Mouse (Mus musculus): ENCODE measurements around the gene Dhdh. TPM values are rescaled to one million over a fixed set of nuclear protein-coding genes. Genes with fewer than 3 reads are reported as not detected.
"Not testable (repeated sequence)": the region's sequence is repeated elsewhere in the genome, so short reads cannot be mapped to it uniquely, and the experiment has no call there.

Gene Dhdh
- total and polyA plus RNA-seq, 3 experiments, result 1.6 to 18.0 (median 6.8) TPM

DNA sequence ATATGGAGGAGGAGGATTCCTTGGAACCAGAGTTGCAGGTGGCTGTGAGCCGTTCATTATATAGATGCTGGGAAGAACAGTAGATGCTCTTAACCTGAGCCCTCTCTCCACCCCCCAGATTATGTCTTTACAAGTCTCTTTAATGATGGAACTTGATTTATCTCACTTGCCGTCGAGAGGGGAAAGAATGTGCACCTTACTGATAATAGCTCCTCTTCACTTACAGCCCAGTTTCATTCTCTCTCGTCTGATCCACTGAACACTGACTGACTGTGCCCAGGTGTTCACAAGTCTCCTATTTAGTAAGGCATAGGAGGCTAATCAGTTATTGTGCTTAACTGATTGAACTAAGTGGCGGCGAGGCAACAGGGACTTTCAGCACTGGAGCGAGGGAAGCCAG is 973 bp upstream of the Dhdh start:
- TF ChIP-seq POLR2AphosphoS5 (IDR thresholded peaks at IDR 0.05; ENCODE audit: insufficient replicate concordance, low read depth, low read length) (no peak), CTCF (IDR thresholded peaks at IDR 0.05; ENCODE audit: low read depth, low read length) (no peak), TAL1 (conservative IDR thresholded peaks at IDR 0.05; ENCODE audit: low read depth, low read length) (peak; percentile 77), GATA2 (IDR thresholded peaks at IDR 0.05; ENCODE audit: borderline replicate concordance, low read depth, low read length) (no peak), GATA1 (IDR thresholded peaks at IDR 0.05; ENCODE audit: borderline replicate concordance, low read length) (no peak)
- peaks cover 89% of the 10 kb centered on the region for H3K4me1 ChIP-seq (ENCODE audit: insufficient read depth, low read depth, low read length)
- peaks cover 41% of the 10 kb centered on the region for H3K36me3 ChIP-seq (replicated peaks)
- H3K9me3 ChIP-seq (replicated peaks), result no peaks in the 10 kb centered on the region
- peak overlapping the region; percentile 49; the same call in 1 of the 2 replicates for H3K4me3 ChIP-seq (ENCODE audit: low read depth, low read length)
- H3K27me3 ChIP-seq (ENCODE audit: insufficient read depth, low read length), result no peaks in the 10 kb centered on the region
- no peak for DNase-seq (ENCODE audit: low spot score)
- ATAC-seq (ENCODE audit: extremely low read depth, insufficient number of reproducible peaks, low FRiP score, poor library complexity, severe bottlenecking), result no peak

DNA sequence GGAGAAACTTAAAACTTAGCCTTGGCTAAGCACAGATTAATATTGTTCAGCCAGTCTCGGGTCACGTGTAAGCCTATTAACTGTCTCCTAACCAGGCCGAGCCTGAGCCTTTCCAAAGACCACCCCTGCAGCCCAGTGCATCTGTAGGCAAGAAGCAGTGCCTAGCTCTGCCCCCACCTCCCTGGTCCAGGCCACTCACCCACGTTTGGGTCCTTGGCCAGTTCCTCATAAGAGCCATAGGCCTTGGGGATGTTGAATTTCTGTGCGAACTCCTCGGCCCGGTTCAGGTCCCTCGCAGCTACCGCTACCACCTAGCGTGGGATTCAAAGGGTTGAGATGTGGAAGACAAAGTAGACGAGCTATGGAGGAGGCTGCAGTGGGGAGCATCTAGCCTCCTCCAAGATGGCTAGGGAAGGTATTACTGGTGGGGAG is 728 bp downstream of the Dhdh start:
- H3K36me3 ChIP-seq (replicated peaks), result peaks cover 26% of the 10 kb centered on the region
- peak overlapping the region; percentile 70; the same call in 1 of the 2 replicates for H3K4me3 ChIP-seq (ENCODE audit: low read depth, low read length)
- no peak for TF ChIP-seq GATA1 (IDR thresholded peaks at IDR 0.05; ENCODE audit: borderline replicate concordance, low read length)
- TF ChIP-seq POLR2AphosphoS5 (IDR thresholded peaks at IDR 0.05; ENCODE audit: insufficient replicate concordance, low read depth, low read length), result no peak
- TF ChIP-seq TAL1 (conservative IDR thresholded peaks at IDR 0.05; ENCODE audit: low read depth, low read length), result no peak
- no peak for TF ChIP-seq CTCF (IDR thresholded peaks at IDR 0.05; ENCODE audit: low read depth, low read length)
- TF ChIP-seq GATA2 (IDR thresholded peaks at IDR 0.05; ENCODE audit: borderline replicate concordance, low read depth, low read length), result no peak
- ATAC-seq (ENCODE audit: extremely low read depth, insufficient number of reproducible peaks, low FRiP score, poor library complexity, severe bottlenecking) (no peak), DNase-seq (ENCODE audit: low spot score) (no peak)
- H3K27me3 ChIP-seq (ENCODE audit: insufficient read depth, low read length), result no peaks in the 10 kb centered on the region
- no peaks in the 10 kb centered on the region for H3K9me3 ChIP-seq (replicated peaks)
- H3K4me1 ChIP-seq (ENCODE audit: insufficient read depth, low read depth, low read length), result peaks cover 72% of the 10 kb centered on the region

DNA sequence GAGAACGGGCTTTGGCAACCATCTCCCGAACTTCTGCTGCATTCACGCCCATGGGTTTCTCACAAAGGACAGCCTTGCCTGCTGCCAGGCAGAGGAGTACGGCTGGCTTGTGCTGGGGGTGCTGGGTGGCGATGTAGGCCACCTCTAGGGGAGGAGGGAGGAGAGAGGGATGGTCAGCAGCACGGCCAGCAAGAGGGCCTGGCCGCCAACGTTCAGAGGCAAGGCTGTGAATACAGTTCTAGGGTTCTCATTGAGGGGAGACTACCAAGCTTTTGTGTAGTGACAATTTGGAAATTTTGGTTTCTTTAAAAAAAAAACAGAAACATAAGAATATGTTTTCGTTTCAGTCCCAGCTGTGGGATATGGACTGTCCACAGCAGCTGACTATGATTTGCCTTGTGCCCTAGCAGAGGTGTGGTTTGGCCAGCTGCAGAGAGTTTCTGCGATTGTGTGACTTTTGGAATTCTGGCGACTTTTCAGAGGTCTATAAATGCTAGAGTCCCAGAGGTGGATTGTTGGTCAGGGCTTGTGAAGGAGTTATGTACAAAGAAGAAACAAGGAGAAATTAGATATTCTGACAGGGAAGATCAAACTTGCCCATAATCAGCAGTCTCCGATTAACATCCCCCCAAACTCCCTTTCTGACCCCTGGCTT is 1.7 kb downstream of the Dhdh start, which contains the start of gene Gm45808:
Gene Gm45808, minus strand, starts transcription at position 51 of the 655 bp plus-strand sequence.
- Histone ChIP-seq H3K4me1 (ENCODE audit: insufficient read depth, low read depth, low read length) (peaks cover 70% of the 10 kb centered on the region), H3K36me3 (replicated peaks) (peaks cover 21% of the 10 kb centered on the region), H3K27me3 (ENCODE audit: insufficient read depth, low read length) (no peaks in the 10 kb centered on the region), H3K4me3 (ENCODE audit: low read depth, low read length) (peak within 1 kb of the TSS; percentile 61; the same call in 1 of the 2 replicates), H3K9me3 (replicated peaks) (no peaks in the 10 kb centered on the region)
- no peak for DNase-seq (ENCODE audit: low spot score)
- TF ChIP-seq GATA2 (IDR thresholded peaks at IDR 0.05; ENCODE audit: borderline replicate concordance, low read depth, low read length) (no peak), POLR2AphosphoS5 (IDR thresholded peaks at IDR 0.05; ENCODE audit: insufficient replicate concordance, low read depth, low read length) (no peak), TAL1 (conservative IDR thresholded peaks at IDR 0.05; ENCODE audit: low read depth, low read length) (no peak), CTCF (IDR thresholded peaks at IDR 0.05; ENCODE audit: low read depth, low read length) (no peak), GATA1 (IDR thresholded peaks at IDR 0.05; ENCODE audit: borderline replicate concordance, low read length) (no peak)
- no peak for ATAC-seq (ENCODE audit: extremely low read depth, insufficient number of reproducible peaks, low FRiP score, poor library complexity, severe bottlenecking)

DNA sequence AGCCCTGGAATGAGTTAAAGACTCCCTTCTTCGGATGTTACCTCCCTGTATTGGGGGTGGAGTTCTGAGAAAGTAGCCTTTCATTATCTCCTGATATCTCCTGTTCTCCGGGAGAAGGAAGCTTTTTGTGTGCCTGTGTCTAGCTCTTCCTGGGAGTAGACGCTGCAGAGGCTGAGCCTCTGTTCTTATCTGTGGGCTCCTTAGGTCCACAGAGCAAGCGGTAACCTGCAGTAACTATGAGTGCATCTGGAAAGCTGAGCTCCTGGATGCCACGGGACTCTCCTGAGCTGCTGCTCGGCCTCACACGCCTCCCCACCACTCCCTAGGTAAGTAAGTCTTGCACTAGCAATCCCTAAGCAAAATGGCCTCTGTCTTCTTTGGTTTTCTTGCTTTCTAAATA is 2.4 kb downstream of the Dhdh start:
- peak overlapping the region; percentile 61; the same call in 1 of the 2 replicates for H3K4me3 ChIP-seq (ENCODE audit: low read depth, low read length)
- H3K27me3 ChIP-seq (ENCODE audit: insufficient read depth, low read length), result no peaks in the 10 kb centered on the region
- ATAC-seq (ENCODE audit: extremely low read depth, insufficient number of reproducible peaks, low FRiP score, poor library complexity, severe bottlenecking) (peak; percentile 61), DNase-seq (ENCODE audit: low spot score) (no peak)
- no peaks in the 10 kb centered on the region for H3K9me3 ChIP-seq (replicated peaks)
- TF ChIP-seq POLR2AphosphoS5 (IDR thresholded peaks at IDR 0.05; ENCODE audit: insufficient replicate concordance, low read depth, low read length), result no peak
- no peak for TF ChIP-seq GATA2 (IDR thresholded peaks at IDR 0.05; ENCODE audit: borderline replicate concordance, low read depth, low read length)
- TF ChIP-seq CTCF (IDR thresholded peaks at IDR 0.05; ENCODE audit: low read depth, low read length), result no peak
- TF ChIP-seq GATA1 (IDR thresholded peaks at IDR 0.05; ENCODE audit: borderline replicate concordance, low read length), result no peak
- no peak for TF ChIP-seq TAL1 (conservative IDR thresholded peaks at IDR 0.05; ENCODE audit: low read depth, low read length)
- peaks cover 21% of the 10 kb centered on the region for H3K36me3 ChIP-seq (replicated peaks)
- peaks cover 70% of the 10 kb centered on the region for H3K4me1 ChIP-seq (ENCODE audit: insufficient read depth, low read depth, low read length)

DNA sequence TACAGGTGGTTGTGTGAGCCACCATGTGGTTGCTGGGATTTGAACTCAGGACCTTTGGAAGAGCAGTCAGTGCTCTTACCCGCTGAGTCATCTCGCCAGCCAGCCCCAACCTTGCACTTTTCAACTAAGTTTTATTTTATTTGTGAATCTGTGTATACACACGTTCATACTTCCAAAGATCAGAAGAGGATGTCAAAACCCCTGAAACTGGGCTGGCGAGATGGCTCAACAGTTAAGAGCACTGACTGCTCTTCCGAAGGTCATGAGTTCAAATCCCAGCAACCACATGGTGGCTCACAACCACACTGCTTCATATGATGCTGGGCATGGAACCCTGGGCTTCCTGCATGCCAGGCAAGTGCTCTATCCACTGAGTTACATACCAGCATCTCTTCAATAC is 3.6 kb downstream of the Dhdh start:
- ATAC-seq (ENCODE audit: extremely low read depth, insufficient number of reproducible peaks, low FRiP score, poor library complexity, severe bottlenecking); DNase-seq (ENCODE audit: low spot score); H3K27me3 ChIP-seq (ENCODE audit: insufficient read depth, low read length); H3K4me3 ChIP-seq (ENCODE audit: low read depth, low read length); H3K9me3 ChIP-seq (replicated peaks): not testable (repeated sequence)
- peaks cover 60% of the 10 kb centered on the region for H3K4me1 ChIP-seq (ENCODE audit: insufficient read depth, low read depth, low read length)
- H3K36me3 ChIP-seq (replicated peaks), result peaks cover 21% of the 10 kb centered on the region

DNA sequence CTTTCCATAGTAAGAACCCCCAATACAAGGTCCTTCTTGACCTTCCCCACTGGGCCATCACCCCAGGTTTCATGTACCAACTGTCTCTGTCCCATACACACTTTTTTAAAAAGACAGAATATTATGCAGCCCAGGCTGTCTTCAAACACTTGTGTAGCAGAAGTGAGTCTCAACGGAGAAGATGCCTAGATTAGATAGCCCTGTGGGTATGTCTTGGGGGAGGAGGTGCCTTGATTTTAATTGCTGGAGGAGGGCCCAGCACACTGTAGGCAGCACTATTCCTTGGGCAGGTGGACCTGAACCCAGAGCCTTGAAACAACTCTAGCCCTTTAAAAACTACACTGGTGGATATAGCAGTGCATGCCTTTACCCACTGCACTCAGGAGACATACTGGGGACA is 6.4 kb downstream of the Dhdh start:
- Histone ChIP-seq H3K27me3 (ENCODE audit: insufficient read depth, low read length) (peaks cover 4% of the 10 kb centered on the region; the same call in 1 of the 2 replicates), H3K4me3 (ENCODE audit: low read depth, low read length) (no peak overlapping the region), H3K4me1 (ENCODE audit: insufficient read depth, low read depth, low read length) (peaks cover 41% of the 10 kb centered on the region), H3K9me3 (replicated peaks) (no peaks in the 10 kb centered on the region), H3K36me3 (replicated peaks) (peaks cover 29% of the 10 kb centered on the region)
- ATAC-seq (ENCODE audit: extremely low read depth, insufficient number of reproducible peaks, low FRiP score, poor library complexity, severe bottlenecking) (no peak), DNase-seq (ENCODE audit: low spot score) (no peak)
- TF ChIP-seq GATA1 (IDR thresholded peaks at IDR 0.05; ENCODE audit: borderline replicate concordance, low read length) (no peak), CTCF (IDR thresholded peaks at IDR 0.05; ENCODE audit: low read depth, low read length) (no peak), TAL1 (conservative IDR thresholded peaks at IDR 0.05; ENCODE audit: low read depth, low read length) (no peak), POLR2AphosphoS5 (IDR thresholded peaks at IDR 0.05; ENCODE audit: insufficient replicate concordance, low read depth, low read length) (no peak), GATA2 (IDR thresholded peaks at IDR 0.05; ENCODE audit: borderline replicate concordance, low read depth, low read length) (no peak)
